Mouse (Mus musculus): ENCODE results near the gene Bsg. TPM values are rescaled to one million over a fixed set of nuclear protein-coding genes. Genes with fewer than 3 reads are reported as not detected.
"Not testable (repeated sequence)": the region's sequence is repeated elsewhere in the genome, so short reads cannot be mapped to it uniquely, and the experiment has no call there.

The Bsg gene
- polyA plus RNA-seq, 1 experiment from 2014 or later: 1,048 TPM

DNA sequence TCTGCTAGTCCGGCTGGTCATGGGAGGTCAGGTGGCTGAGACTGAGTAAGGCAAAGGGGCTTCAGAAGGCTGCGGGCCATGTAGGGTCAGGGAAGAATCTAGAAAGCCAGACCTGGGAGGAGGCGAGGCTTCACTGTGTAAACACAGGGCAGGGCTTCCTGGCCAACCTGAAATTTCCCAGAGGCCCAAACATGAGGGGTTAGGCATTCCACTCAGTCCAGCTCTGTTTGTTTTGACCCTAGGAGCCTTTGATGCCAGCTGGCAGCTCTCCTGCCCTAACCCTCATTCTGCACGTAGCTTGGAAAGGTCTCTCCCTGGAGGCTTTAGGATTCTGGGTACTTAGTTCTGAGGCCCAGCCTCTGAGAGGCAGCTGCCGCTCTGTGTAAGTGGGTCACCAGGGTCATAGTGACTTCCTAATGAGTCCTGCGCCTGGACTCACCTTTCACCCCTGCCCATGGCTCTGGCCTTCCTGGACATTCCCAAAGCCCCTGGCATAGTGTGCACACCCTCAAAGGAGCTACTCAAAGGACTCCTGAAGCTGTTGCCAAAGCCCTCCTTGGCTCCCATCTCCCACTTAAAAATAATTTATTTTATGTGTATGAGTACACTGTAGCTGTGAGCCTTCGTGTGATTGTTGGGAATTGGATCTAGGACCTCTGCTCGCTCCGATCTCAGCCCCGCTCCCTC is 2.7 kb upstream of the Bsg start:
- Histone ChIP-seq H3K4me3 (ENCODE audit: low read length) (no peak overlapping the region), H3K4me2 (replicated peaks; ENCODE audit: low read depth, low read length) (no peak overlapping the region), H3K27me3 (ENCODE audit: insufficient read depth, low read length) (no peaks in the 10 kb centered on the region), H3K36me3 (ENCODE audit: insufficient read depth, low read length) (no peaks in the 10 kb centered on the region), H3K9me3 (ENCODE audit: low read length) (no peaks in the 10 kb centered on the region), H3K4me1 (ENCODE audit: insufficient read depth, low read length) (peaks cover 32% of the 10 kb centered on the region), H3K9ac (replicated peaks; ENCODE audit: low read length) (no peak overlapping the region; the same call in 1 of the 2 replicates), H3K27ac (ENCODE audit: low read length) (peak overlapping the region; percentile 73)
- 49% methylated on average over 10 of the region's 10 CpGs for WGBS
- ATAC-seq (ENCODE audit: low FRiP score, low TSS enrichment): no peak

DNA sequence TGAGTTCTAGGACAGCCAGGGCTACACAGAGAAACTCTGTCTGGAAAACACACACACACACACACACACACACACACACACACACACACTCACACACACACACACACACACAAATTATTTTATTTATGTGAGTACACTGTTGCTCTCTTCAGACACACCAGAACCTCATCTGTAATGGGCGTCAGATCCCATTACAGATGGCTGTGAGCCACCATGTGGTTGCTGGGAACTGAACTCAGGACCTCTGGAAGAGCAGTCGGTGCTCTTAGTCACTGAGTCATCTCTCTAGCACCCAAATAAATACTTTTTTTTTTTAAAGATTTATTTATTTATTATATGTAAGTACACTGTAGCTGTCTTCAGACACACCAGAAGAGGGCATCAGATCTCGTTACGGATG is 1.3 kb upstream of the Bsg start:
- H3K4me3 ChIP-seq (ENCODE audit: low read length); H3K4me2 ChIP-seq (replicated peaks; ENCODE audit: low read depth, low read length); H3K36me3 ChIP-seq (ENCODE audit: insufficient read depth, low read length); H3K27ac ChIP-seq (ENCODE audit: low read length); H3K9ac ChIP-seq (replicated peaks; ENCODE audit: low read length); H3K27me3 ChIP-seq (ENCODE audit: insufficient read depth, low read length); H3K9me3 ChIP-seq (ENCODE audit: low read length); ATAC-seq (ENCODE audit: low FRiP score, low TSS enrichment): not testable (repeated sequence)
- H3K4me1 ChIP-seq (ENCODE audit: insufficient read depth, low read length): peaks cover 40% of the 10 kb centered on the region
- 84% methylated on average over 4 of the region's 4 CpGs for WGBS

DNA sequence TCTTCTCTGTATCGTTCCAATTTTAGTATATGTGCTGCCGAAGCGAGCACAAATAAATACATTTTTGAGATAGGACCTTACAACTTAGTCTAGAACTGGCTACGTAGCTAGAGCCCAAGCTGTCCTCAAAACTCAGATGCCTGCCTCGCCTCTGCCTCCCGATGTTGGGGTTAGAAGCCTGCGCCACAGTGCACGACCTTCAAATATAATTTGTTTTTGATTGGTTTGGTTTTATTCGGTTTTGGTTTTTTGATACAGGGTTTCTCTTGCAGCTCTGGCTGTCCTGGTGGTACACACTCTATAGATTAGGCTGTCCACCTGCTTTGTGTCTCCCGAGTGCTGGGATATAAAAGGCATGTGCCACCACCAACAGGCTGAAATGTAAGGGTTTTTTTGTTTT is 750 bp upstream of the Bsg start:
- WGBS: 78% methylated on average over 10 of the region's 10 CpGs
- H3K9me3 ChIP-seq (ENCODE audit: low read length): no peaks in the 10 kb centered on the region
- no peak overlapping the region for H3K27ac ChIP-seq (ENCODE audit: low read length)
- H3K27me3 ChIP-seq (ENCODE audit: insufficient read depth, low read length): no peaks in the 10 kb centered on the region
- peak overlapping the region; percentile 65; the same call in 1 of the 2 replicates for H3K9ac ChIP-seq (replicated peaks; ENCODE audit: low read length)
- peaks cover 9% of the 10 kb centered on the region; the same call in 1 of the 2 replicates for H3K36me3 ChIP-seq (ENCODE audit: insufficient read depth, low read length)
- ATAC-seq (ENCODE audit: low FRiP score, low TSS enrichment): no peak
- H3K4me2 ChIP-seq (replicated peaks; ENCODE audit: low read depth, low read length): peak overlapping the region; percentile 96
- H3K4me1 ChIP-seq (ENCODE audit: insufficient read depth, low read length): peaks cover 40% of the 10 kb centered on the region
- peak overlapping the region; percentile 92 for H3K4me3 ChIP-seq (ENCODE audit: low read length)

DNA sequence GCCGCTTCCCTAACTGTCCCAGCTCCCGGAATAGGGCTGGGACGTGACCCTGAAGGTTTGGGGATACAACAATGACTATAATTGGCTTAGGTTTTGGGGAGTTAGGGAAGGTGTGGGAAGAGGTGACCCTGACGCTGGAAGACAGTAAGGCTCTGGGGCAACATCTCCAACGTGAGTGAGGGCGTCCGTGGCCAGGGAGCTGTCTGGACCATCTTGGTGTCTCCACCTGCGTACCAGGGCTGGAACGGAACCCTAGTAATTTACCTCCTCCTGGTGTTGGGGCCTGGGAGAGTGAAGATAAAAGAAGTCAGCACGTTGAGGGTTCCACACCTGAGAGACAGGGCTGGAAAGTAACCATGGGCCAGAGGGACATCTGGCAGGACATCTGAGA is 674 bp downstream of the Bsg start:
- peak overlapping the region; percentile 96 for H3K4me2 ChIP-seq (replicated peaks; ENCODE audit: low read depth, low read length)
- peak overlapping the region; percentile 92 for H3K4me3 ChIP-seq (ENCODE audit: low read length)
- no peak overlapping the region for H3K27ac ChIP-seq (ENCODE audit: low read length)
- WGBS: 3% methylated on average over 10 of the region's 10 CpGs
- ATAC-seq (ENCODE audit: low FRiP score, low TSS enrichment): no peak
- peak overlapping the region; percentile 98 for H3K9ac ChIP-seq (replicated peaks; ENCODE audit: low read length)
- no peaks in the 10 kb centered on the region for H3K9me3 ChIP-seq (ENCODE audit: low read length)
- peaks cover 40% of the 10 kb centered on the region for H3K4me1 ChIP-seq (ENCODE audit: insufficient read depth, low read length)
- H3K36me3 ChIP-seq (ENCODE audit: insufficient read depth, low read length): peaks cover 20% of the 10 kb centered on the region
- no peaks in the 10 kb centered on the region for H3K27me3 ChIP-seq (ENCODE audit: insufficient read depth, low read length)

DNA sequence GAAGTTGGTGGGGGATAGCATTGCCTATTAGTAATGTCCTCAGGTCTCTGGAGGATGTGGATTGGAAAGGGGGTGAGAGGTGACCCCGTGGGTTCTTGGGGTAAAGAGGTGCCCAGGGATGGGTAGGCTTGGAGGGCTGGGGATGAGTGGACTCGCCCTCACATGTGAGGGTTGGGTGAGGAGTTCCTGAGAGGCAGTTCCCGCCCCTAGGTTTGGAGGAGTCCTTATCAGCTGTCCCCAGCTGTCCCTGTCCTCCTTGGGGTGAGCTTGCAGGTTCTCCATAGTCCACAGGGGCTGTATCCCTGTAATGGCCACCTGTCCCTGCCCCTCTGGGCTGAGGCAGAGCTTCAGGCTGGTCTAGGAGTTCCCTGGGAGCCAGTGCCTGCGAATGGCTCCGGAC is 1.7 kb downstream of the Bsg start:
- peak overlapping the region; percentile 96 for H3K4me2 ChIP-seq (replicated peaks; ENCODE audit: low read depth, low read length)
- H3K9me3 ChIP-seq (ENCODE audit: low read length): no peaks in the 10 kb centered on the region
- H3K27ac ChIP-seq (ENCODE audit: low read length): no peak overlapping the region
- H3K27me3 ChIP-seq (ENCODE audit: insufficient read depth, low read length): no peaks in the 10 kb centered on the region
- H3K36me3 ChIP-seq (ENCODE audit: insufficient read depth, low read length): peaks cover 29% of the 10 kb centered on the region
- H3K4me1 ChIP-seq (ENCODE audit: insufficient read depth, low read length): peaks cover 36% of the 10 kb centered on the region
- H3K9ac ChIP-seq (replicated peaks; ENCODE audit: low read length): peak overlapping the region; percentile 98
- no peak for ATAC-seq (ENCODE audit: low FRiP score, low TSS enrichment)
- WGBS: 80% methylated on average over 5 of the region's 5 CpGs
- H3K4me3 ChIP-seq (ENCODE audit: low read length): peak overlapping the region; percentile 92

DNA sequence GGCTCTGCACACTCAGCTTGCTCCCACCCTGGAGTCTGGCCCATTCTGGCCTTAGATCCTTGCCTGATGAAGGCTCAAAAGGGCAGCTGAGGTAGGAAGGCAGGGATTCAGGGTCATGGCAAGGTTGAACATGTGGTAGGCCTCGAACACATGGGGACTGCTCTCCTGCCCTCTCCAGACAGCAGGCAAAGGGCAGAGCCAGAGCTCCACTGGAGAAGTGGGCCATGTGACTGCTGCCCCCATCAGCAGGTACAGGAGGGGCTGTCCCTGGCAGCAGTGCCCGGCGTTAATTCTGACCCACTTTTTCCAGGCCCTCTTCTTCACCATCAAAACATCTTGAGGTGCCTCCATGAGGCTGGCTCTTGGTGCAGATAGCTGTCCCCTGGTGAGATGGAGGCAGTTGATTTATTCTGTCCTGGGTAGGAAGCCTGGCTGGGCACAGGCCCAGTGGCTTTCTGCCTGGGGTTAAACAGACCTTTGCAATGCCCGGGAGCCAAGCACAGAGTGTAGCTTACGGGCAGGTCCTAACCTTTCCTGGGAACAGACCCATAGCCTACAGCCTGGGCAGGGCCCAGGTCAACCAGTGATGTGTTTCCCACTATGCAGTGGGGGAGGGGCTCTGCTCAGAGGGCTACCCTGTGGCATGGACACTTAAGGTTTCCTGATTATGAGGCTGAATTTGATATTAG is 2.3 kb downstream of the Bsg start:
- Histone ChIP-seq H3K36me3 (ENCODE audit: insufficient read depth, low read length) (peaks cover 35% of the 10 kb centered on the region), H3K27me3 (ENCODE audit: insufficient read depth, low read length) (no peaks in the 10 kb centered on the region), H3K4me3 (ENCODE audit: low read length) (peak overlapping the region; percentile 92), H3K9ac (replicated peaks; ENCODE audit: low read length) (peak overlapping the region; percentile 98), H3K9me3 (ENCODE audit: low read length) (no peaks in the 10 kb centered on the region), H3K4me1 (ENCODE audit: insufficient read depth, low read length) (peaks cover 30% of the 10 kb centered on the region), H3K4me2 (replicated peaks; ENCODE audit: low read depth, low read length) (peak overlapping the region; percentile 96), H3K27ac (ENCODE audit: low read length) (no peak overlapping the region)
- WGBS: 77% methylated on average over 5 of the region's 5 CpGs
- no peak for ATAC-seq (ENCODE audit: low FRiP score, low TSS enrichment)

DNA sequence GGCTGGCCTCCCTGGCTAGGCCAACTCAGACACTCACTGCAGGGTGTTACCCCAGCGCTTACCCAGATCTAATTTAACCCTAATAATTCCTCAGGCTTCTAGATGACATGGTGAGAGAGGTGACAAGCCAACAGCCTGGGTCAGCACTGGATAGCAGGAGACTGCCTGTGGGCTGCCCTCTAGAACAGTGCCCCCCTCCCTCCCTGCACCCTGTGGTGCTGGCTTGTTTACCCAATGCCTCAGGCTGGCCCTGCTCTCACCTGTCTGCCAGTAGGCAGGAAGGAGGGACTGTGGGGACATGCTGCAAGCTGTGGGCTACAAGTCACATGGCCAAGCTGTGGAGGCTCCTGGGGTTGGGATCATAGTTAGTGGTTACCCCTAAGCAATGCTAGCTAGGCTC is 2.9 kb downstream of the Bsg start:
- no peak for ATAC-seq (ENCODE audit: low FRiP score, low TSS enrichment)
- no peak overlapping the region for H3K4me2 ChIP-seq (replicated peaks; ENCODE audit: low read depth, low read length)
- no peak overlapping the region for H3K4me3 ChIP-seq (ENCODE audit: low read length)
- H3K36me3 ChIP-seq (ENCODE audit: insufficient read depth, low read length): peaks cover 41% of the 10 kb centered on the region
- no peak overlapping the region for H3K27ac ChIP-seq (ENCODE audit: low read length)
- no peak overlapping the region for H3K9ac ChIP-seq (replicated peaks; ENCODE audit: low read length)
- 80% methylated on average over 1 of the region's 1 CpGs for WGBS
- peaks cover 26% of the 10 kb centered on the region for H3K4me1 ChIP-seq (ENCODE audit: insufficient read depth, low read length)
- no peaks in the 10 kb centered on the region for H3K27me3 ChIP-seq (ENCODE audit: insufficient read depth, low read length)
- H3K9me3 ChIP-seq (ENCODE audit: low read length): no peaks in the 10 kb centered on the region

DNA sequence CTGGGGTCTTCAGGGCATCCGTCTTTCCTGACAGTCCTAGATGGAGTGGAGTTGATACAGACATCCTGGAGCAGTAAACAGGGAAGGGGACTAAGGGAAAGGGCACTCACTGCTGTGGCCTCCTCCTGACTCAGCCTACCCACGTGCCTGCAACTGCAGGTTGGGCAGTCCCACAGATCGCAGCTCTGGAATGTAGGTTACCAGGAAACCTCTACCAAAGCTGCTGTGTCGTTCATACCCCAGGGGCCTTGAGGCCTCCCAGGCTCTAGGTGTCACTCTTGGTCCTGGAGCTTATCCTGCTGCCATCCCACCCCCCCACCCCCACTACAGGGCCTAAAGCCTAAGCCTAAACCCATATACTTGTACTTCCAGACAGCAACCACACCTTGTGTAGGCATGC is 3.5 kb downstream of the Bsg start:
- Histone ChIP-seq H3K36me3 (ENCODE audit: insufficient read depth, low read length) (peaks cover 42% of the 10 kb centered on the region), H3K9ac (replicated peaks; ENCODE audit: low read length) (no peak overlapping the region), H3K27ac (ENCODE audit: low read length) (no peak overlapping the region), H3K4me1 (ENCODE audit: insufficient read depth, low read length) (peaks cover 26% of the 10 kb centered on the region), H3K4me3 (ENCODE audit: low read length) (no peak overlapping the region), H3K9me3 (ENCODE audit: low read length) (no peaks in the 10 kb centered on the region), H3K4me2 (replicated peaks; ENCODE audit: low read depth, low read length) (no peak overlapping the region), H3K27me3 (ENCODE audit: insufficient read depth, low read length) (no peaks in the 10 kb centered on the region)
- 69% methylated on average over 4 of the region's 4 CpGs for WGBS
- ATAC-seq (ENCODE audit: low FRiP score, low TSS enrichment): no peak

DNA sequence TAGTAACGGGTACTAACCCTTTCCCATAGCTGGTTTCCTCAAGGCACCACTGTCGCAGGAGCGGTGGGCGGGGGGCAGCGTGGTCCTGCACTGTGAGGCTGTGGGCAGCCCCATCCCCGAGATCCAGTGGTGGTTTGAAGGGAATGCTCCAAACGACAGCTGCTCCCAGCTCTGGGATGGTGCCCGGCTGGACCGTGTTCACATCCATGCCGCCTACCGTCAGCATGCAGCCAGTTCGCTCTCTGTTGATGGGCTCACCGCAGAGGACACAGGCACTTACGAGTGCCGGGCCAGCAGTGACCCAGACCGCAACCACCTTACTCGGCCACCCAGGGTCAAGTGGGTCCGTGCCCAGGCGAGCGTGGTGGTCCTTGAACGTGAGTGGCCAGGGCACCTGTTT is 4.4 kb downstream of the Bsg start:
- Histone ChIP-seq H3K4me2 (replicated peaks; ENCODE audit: low read depth, low read length) (no peak overlapping the region), H3K9ac (replicated peaks; ENCODE audit: low read length) (no peak overlapping the region), H3K27me3 (ENCODE audit: insufficient read depth, low read length) (no peaks in the 10 kb centered on the region), H3K9me3 (ENCODE audit: low read length) (no peaks in the 10 kb centered on the region), H3K4me1 (ENCODE audit: insufficient read depth, low read length) (peaks cover 26% of the 10 kb centered on the region), H3K4me3 (ENCODE audit: low read length) (no peak overlapping the region), H3K27ac (ENCODE audit: low read length) (no peak overlapping the region), H3K36me3 (ENCODE audit: insufficient read depth, low read length) (peaks cover 42% of the 10 kb centered on the region)
- no peak for ATAC-seq (ENCODE audit: low FRiP score, low TSS enrichment)
- 89% methylated on average over 21 of the region's 21 CpGs for WGBS

DNA sequence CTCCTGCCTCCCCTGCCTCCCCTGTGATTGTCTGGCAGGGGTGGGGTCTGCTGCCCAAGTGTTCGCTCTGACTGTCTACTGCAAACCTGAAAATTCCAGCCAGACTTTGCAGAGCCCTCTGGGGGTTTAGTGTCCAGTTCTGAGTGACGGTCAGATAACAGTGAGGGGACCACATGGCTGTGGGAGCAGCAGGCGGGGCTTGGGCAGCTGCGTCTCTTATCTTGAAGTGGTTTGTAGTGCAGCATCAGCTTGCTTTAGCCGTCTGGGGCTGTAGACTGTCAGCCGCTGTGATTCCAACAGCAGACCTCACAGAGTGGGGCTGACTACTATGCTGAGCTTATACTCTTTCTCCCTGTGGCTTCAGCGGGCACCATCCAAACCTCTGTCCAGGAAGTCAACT is 5.0 kb downstream of the Bsg start:
- Histone ChIP-seq H3K27ac (ENCODE audit: low read length) (no peak overlapping the region), H3K9me3 (ENCODE audit: low read length) (no peaks in the 10 kb centered on the region), H3K36me3 (ENCODE audit: insufficient read depth, low read length) (peaks cover 42% of the 10 kb centered on the region), H3K4me3 (ENCODE audit: low read length) (no peak overlapping the region), H3K4me1 (ENCODE audit: insufficient read depth, low read length) (peaks cover 26% of the 10 kb centered on the region), H3K9ac (replicated peaks; ENCODE audit: low read length) (no peak overlapping the region), H3K27me3 (ENCODE audit: insufficient read depth, low read length) (no peaks in the 10 kb centered on the region), H3K4me2 (replicated peaks; ENCODE audit: low read depth, low read length) (no peak overlapping the region)
- no peak for ATAC-seq (ENCODE audit: low FRiP score, low TSS enrichment)
- 80% methylated on average over 7 of the region's 7 CpGs for WGBS
